Mouse (Mus musculus): Measurements from ENCODE around the gene Cgnl1. TPM values are rescaled to one million over a fixed set of nuclear protein-coding genes. Genes with fewer than 3 reads are reported as not detected.

The Cgnl1 gene
- total RNA-seq, 1 experiment from 2014 or later, result 91.2 TPM

- no peak for DNase-seq
Observed at GRCm38 (mm10) chr9:71670677-71671076, 100.7 kb downstream of the Cgnl1 start.

- peak; percentile 22 for DNase-seq
Observed at GRCm38 (mm10) chr9:71667616-71668015, 103.8 kb downstream of the Cgnl1 start.

DNA sequence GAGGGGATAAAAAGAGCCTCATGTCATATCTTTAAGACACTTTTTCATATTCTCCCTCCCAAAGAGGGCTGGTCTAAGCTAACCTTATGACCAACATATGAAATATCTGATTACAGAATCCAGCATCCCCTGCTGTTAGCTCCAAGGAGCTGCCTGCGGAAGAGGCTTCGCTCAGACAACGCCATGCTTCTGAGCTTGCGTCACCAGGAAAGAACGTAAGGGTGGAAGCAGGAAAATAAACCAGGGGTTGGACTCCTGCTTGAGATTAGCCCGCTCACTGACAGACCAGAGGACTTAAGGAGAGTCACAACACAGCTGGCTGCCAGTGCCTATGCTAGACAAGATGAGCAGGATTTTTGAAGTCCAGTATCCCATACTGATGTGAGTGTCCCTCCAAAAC lies 105.0 kb downstream of the Cgnl1 start:
- DNase-seq, result no peak

GRCm38 (mm10) chr9:71665493-71665892 lies 105.9 kb downstream of the Cgnl1 start:
- no peak for DNase-seq

DNA sequence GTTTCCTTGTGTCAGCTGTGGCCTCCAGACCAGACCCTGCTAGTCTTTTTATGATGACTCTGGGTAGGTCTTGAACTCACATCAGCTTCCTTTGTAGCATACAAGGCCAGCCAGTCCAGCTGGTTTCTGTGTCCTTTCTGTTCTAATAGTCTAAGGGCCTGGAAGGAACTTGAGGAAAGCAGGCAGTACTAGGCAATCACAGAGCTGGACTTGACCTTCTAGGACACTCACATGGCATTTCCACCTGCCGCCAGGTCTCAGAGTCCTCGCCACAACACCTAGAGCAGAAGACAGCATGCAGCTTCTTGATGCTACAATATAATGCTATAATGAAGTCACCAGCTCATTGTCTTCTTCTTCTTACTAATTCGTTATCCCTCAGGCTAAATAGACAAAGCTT lies 106.5 kb downstream of the Cgnl1 start:
- DNase-seq, result no peak

- no peak for DNase-seq
Observed at GRCm38 (mm10) chr9:71663421-71664217, 107.8 kb downstream of the Cgnl1 start.

- no peak for DNase-seq
Observed at GRCm38 (mm10) chr9:71660540-71660939, 110.9 kb downstream of the Cgnl1 start.

GRCm38 (mm10) chr9:71659681-71660080 lies 111.7 kb downstream of the Cgnl1 start:
- DNase-seq, result no peak

GRCm38 (mm10) chr9:71657199-71657598 lies 114.2 kb downstream of the Cgnl1 start:
- no peak for DNase-seq

- no peak for DNase-seq
Observed at GRCm38 (mm10) chr9:71654861-71655260, 116.5 kb downstream of the Cgnl1 start.

DNA sequence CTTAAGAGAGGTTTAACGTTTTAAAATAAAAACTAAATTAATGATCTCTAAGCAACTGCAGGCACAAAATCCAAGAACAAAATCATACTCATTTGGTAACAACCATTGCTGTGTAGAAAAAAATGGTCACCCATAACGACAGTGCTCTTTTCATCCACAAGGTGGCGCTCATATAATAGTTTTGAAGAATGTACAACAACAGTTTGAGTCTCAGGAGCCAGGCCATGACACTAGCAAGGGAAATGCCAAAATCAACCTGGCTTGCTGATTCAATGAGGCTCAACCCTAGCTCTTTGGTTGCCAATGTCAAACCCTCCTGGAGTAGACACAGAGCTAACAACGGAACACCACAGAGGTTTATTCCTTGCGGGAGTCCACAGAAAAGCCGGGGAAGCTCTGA lies 125.3 kb downstream of the Cgnl1 start:
- peak; percentile 68 for DNase-seq

- DNase-seq, result no peak
Observed at GRCm38 (mm10) chr9:71643611-71644010, 127.8 kb downstream of the Cgnl1 start.

- DNase-seq, result no peak
Observed at GRCm38 (mm10) chr9:71642270-71642669, 129.1 kb downstream of the Cgnl1 start.

DNA sequence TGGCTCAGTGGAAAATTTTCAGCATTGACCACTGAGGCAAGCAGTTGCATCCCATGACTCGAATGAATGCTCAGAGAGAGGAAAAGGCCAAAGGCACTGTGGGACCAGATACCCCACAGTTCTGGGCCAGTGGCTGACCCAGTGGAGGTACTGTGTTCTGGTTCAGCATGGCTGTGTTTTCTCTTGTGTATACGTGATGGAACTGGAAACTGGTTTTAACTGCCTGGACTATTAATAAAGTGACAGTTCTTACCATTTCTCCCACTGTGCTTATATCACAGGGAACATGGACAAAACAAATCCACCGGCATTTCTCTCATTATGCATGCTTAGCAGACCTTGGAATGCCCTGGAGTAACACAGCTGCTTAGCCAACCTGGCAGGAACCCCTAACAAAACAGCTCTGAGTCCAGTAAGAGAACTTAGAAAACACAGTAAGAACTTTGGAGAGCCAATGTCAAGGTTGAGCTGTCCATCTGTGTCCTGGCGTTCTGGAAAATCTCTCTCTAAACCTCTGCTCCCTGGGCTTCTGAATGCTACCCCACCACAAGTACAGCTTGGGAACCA lies 131.0 kb downstream of the Cgnl1 start:
- DNase-seq, result no peak

GRCm38 (mm10) chr9:71638198-71638597 lies 133.2 kb downstream of the Cgnl1 start:
- no peak for DNase-seq

GRCm38 (mm10) chr9:71636854-71637253 lies 134.5 kb downstream of the Cgnl1 start:
- DNase-seq, result no peak

GRCm38 (mm10) chr9:71635627-71636026 lies 135.8 kb downstream of the Cgnl1 start:
- DNase-seq, result no peak

GRCm38 (mm10) chr9:71634916-71635315 lies 136.5 kb downstream of the Cgnl1 start:
- DNase-seq, result no peak

DNA sequence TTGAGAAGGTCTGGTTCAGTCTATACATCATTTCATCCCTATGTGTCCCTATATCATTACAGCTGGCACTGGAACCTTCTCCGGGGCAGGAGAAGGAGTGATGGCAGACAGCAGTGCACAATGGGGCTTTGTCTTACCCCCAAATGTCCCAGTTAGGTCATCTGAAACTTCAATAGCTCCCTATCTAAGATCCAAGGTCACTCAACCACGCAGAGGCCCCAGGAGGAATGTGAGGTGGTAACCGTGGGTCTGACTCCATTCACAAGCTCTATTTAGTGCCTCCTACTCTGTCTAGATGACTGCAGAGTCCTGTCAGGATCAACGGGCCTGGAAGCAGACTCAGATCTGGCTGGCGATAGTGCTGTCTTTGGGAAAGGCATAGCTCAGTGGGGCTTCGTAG lies 142.5 kb downstream of the Cgnl1 start:
- DNase-seq, result no peak

DNA sequence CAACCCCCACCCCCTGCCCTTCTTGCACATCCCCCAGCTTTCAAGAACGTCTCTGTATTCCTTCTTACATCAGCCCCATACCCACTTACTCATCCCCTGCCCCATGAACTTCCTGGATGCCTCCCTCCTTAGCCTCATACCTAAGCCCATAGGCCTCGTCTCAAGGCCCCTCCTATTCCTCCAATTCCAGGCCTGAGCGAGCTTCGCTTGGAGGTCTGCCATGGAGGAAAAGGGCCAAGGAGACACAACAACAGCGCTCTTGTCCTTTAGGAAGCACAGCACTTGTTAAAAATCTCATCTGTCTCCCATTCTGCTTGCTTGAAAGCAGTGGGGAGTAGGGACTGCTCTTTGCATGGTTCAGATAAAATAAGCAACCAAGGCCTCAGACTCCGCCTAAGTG lies 143.1 kb downstream of the Cgnl1 start:
- DNase-seq, result no peak

DNA sequence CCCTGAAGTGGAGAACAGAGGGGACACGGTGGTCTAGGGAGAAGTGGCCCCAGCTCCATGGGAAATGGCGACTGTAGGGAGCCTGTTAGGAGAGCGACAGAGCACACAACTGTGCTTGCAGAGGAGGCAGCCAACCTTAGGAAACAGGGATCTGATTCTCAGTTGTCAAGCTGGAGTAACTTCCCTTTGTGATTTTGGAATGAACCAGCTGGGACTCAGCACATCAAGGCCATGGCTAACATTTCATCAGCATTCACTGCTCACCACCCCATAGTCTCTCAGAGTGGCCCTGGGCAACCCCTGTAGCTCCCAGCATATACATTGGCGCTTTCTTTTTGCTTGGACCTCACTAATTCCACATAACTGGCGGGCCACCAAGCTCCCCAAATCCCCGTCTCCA lies 145.4 kb downstream of the Cgnl1 start:
- no peak for DNase-seq

DNA sequence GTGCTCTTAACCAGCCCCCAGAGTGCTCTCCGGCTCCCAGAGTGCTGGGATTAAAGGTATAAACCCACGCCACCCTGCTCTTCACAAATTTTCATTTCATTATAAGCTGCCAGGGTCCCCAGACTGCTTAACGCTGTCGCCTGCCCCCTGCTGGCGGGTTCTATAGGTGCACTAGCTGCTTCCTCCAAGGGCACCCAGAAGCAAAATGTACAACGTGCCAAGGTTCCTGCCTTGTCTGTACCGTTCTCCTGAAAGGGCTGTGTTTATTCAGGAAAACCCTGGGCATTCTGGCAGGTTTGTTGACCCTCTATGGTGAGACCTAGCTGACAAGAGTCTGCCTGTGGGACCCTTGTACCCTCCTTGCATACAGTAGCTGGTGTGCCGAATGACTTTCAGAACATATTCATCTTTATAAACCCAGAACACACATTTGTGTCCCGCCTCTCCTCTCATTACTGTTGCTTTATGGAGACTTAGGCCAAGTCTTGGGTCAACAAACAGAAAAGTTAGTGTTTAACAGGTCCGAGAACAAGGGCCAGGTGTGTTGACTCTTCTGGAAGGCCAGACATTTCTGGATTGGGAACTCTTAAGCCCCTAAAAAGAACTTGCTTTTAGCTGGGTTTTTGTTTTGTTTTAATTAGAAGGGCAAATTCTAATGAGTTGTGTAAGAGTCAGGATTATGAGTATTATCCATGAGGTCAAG lies 146.5 kb downstream of the Cgnl1 start:
- peak; percentile 77 for DNase-seq

GRCm38 (mm10) chr9:71623871-71624569 lies 147.4 kb downstream of the Cgnl1 start:
- no peak for DNase-seq
